Mouse (Mus musculus) thymus, adult 2 months (tissue): ENCODE measurements at regions not wholly inside any gene's neighbourhood (a gene's known extent, or its start where the extent isn't known, plus 50 kb on each side); places are given as distances from the start of the nearest gene placed in this dataset.

Source experiments
- DNase-seq: peaks from one replicate; pipeline ENCODE4 v3.0.0; 2021
- H3K27ac ChIP-seq: fragments of 200-500 bp; 2 replicates; pipeline ENCODE4 v1.5.1; 2012; ENCODE audit warnings: low read length, control low read depth; ENCODE audit not compliant: control insufficient read depth, insufficient read depth
- H3K27me3 ChIP-seq: fragments of 200-500 bp; 2 replicates; pipeline ENCODE4 v1.6.1; 2012; ENCODE audit warnings: mild to moderate bottlenecking, low read length, moderate library complexity, mixed read lengths; ENCODE audit not compliant: control insufficient read depth, insufficient read depth
- H3K36me3 ChIP-seq: fragments of 200-500 bp; 2 replicates; pipeline ENCODE4 v1.6.1; 2012; ENCODE audit warnings: mild to moderate bottlenecking, low read length, moderate library complexity; ENCODE audit not compliant: control insufficient read depth, insufficient read depth
- H3K4me1 ChIP-seq: fragments of 200-500 bp; replicated peaks from 2 replicates; pipeline ENCODE4 v1.6.1; 2012; ENCODE audit warnings: low read length; ENCODE audit not compliant: control insufficient read depth, insufficient read depth
- H3K4me3 ChIP-seq: fragments of 200-500 bp; 2 replicates; pipeline ENCODE4 v1.5.1; 2012; ENCODE audit warnings: mild to moderate bottlenecking, low read length, control low read depth, moderate library complexity; ENCODE audit not compliant: control insufficient read depth, insufficient read depth
- CTCF ChIP-seq: fragments of 200-500 bp; IDR thresholded peaks from 2 replicates; pipeline ENCODE4 v1.5.1; 2012; ENCODE audit warnings: mild to moderate bottlenecking, control low read depth, low read length, moderate library complexity, borderline replicate concordance; ENCODE audit not compliant: control insufficient read depth, poor library complexity, insufficient read depth; ENCODE audit errors: extremely low read depth
- POLR2A ChIP-seq: fragments of 200-500 bp; IDR thresholded peaks from 2 replicates; pipeline ENCODE4 v1.6.1; 2012; ENCODE audit warnings: mild to moderate bottlenecking, low read length, control low read depth, moderate library complexity; ENCODE audit not compliant: control insufficient read depth, poor library complexity, insufficient read depth; ENCODE audit errors: extremely low read depth
- WGBS: fragments of 180-500 bp; shearing (Covaris S2); methylation state at CpG from one replicate; pipeline ENCODE4 v1.1.7; 2018; 5-methylcytosine and 5-hydroxymethylcytosine counted together

GRCm38 (mm10) chr14:24959401-24959800 is 472.5 kb downstream of the Rps24 start:
- no peak for TF ChIP-seq POLR2A
- no peak for TF ChIP-seq CTCF
- H3K27ac ChIP-seq: no peak overlapping the region
- DNase-seq: no peak
- 92% methylated on average over 1 of the region's 1 CpGs for WGBS
- H3K27me3 ChIP-seq: no peaks in the 10 kb centered on the region
- H3K4me3 ChIP-seq: no peak overlapping the region
- no peaks in the 10 kb centered on the region for H3K36me3 ChIP-seq
- H3K4me1 ChIP-seq: peaks cover 5% of the 10 kb centered on the region; the same call in 1 of the 2 replicates

DNA sequence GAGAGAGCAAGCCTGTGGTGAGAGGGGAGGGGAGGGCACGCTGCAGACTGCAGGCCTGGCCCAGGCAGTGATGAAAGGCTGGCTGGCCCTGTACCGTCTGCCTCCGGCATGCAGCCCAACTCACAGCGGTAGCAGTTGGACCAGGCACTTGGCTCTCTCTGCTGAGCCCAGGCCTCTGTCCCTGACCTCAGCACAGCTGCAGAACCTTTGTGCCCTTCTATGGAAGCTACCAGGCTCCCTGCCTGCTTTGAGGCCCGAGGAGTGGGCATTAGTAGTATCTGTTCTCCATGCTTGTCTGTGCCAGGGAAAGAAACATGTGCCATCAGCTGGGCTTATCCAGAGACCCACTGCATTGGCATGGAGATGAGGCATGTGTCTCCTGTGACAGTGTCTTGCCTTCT is 473.2 kb downstream of the Rps24 start:
- TF ChIP-seq POLR2A: no peak
- no peak for TF ChIP-seq CTCF
- H3K36me3 ChIP-seq: no peaks in the 10 kb centered on the region
- 70% methylated on average over 5 of the region's 5 CpGs for WGBS
- no peaks in the 10 kb centered on the region for H3K27me3 ChIP-seq
- H3K4me1 ChIP-seq: peaks cover 5% of the 10 kb centered on the region; the same call in 1 of the 2 replicates
- no peak for DNase-seq
- no peak overlapping the region for H3K27ac ChIP-seq
- no peak overlapping the region for H3K4me3 ChIP-seq

DNA sequence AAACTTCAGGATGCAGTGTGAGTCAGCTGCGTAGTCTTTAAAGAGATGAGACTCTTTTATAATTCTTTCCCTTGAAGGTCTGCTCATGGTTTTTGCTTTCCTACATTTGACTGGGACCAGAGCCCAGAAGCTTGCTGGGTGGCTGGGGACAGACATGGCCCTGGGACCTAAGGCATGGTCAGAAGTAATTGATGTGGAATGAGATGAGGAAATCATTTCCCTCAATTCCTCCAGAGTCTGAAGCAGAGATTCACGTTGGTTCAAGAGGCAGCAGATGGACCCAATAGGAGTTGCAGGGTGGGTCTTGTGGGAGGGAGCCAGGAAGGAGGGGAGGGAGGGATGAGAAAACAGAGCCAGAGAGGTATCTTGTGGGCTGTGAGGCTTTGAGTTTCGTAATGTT is 473.9 kb downstream of the Rps24 start:
- no peak for DNase-seq
- Histone ChIP-seq H3K27me3 (no peaks in the 10 kb centered on the region), H3K36me3 (no peaks in the 10 kb centered on the region), H3K4me3 (no peak overlapping the region), H3K27ac (no peak overlapping the region), H3K4me1 (peaks cover 5% of the 10 kb centered on the region; the same call in 1 of the 2 replicates)
- no peak for TF ChIP-seq CTCF
- WGBS: 88% methylated on average over 3 of the region's 3 CpGs

GRCm38 (mm10) chr14:24961721-24962120 is 474.8 kb downstream of the Rps24 start:
- no peak overlapping the region for H3K27ac ChIP-seq

GRCm38 (mm10) chr14:24969584-24969983 is 482.7 kb downstream of the Rps24 start:
- WGBS: 84% methylated on average over 2 of the region's 2 CpGs
- Histone ChIP-seq H3K4me3 (no peak overlapping the region), H3K27ac (no peak overlapping the region), H3K27me3 (no peaks in the 10 kb centered on the region), H3K4me1 (no peaks in the 10 kb centered on the region), H3K36me3 (no peaks in the 10 kb centered on the region)
- TF ChIP-seq POLR2A (no peak), CTCF (no peak)
- no peak for DNase-seq

More at GRCm38 (mm10) chr14:24961721-24962120, 474.8 kb downstream of the Rps24 start:
- WGBS: 90% methylated on average over 3 of the region's 3 CpGs
- TF ChIP-seq CTCF: no peak
- TF ChIP-seq POLR2A: no peak
- H3K27me3 ChIP-seq: no peaks in the 10 kb centered on the region
- no peak for DNase-seq
- H3K4me1 ChIP-seq: peaks cover 2% of the 10 kb centered on the region; the same call in 1 of the 2 replicates
- no peaks in the 10 kb centered on the region for H3K36me3 ChIP-seq
- H3K4me3 ChIP-seq: no peak overlapping the region

DNA sequence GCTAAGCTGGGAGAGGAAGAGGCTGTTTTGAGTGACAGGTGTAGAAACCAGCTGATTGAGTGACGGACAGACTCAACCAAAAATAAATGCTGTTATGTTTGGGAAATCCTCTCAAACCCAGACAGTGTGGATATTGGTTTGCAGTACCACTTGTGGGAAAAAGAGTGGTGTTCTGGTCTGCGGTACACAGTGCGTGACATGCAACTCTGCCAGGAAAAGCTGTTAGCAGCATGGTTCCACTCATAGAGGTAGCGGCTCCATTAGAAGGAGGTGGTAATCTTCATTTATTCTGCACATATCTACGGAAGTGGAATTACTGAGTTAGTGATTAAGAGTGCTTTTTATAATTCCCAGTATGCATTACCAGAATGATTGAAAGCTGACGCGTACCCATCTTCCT is 485.4 kb downstream of the Rps24 start:
- Histone ChIP-seq H3K27ac (no peak overlapping the region), H3K4me1 (no peaks in the 10 kb centered on the region), H3K36me3 (no peaks in the 10 kb centered on the region), H3K27me3 (no peaks in the 10 kb centered on the region), H3K4me3 (no peak overlapping the region)
- 98% methylated on average over 7 of the region's 7 CpGs for WGBS
- no peak for TF ChIP-seq CTCF
- no peak for TF ChIP-seq POLR2A
- DNase-seq: no peak

DNA sequence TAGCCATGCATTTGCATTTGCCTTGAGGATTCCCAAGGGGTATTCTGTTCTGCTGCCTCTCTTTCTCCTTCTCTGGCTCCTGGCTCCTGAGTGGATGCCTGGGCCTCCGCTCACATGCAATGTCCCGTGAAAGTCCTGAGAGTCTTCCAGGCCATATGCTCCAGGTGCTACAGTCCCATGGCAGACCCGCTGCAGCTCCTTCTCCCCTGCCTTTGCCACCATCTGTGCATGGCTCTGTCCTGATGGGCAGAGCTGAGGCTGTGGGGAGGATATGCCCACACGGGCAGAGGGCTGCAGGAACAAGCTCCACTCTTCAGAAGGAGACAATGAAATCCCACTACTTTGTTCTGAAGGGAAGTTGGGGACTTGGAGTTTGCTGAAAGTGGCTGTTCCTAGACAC is 485.9 kb upstream of the Zmiz1 start:
- 91% methylated on average over 4 of the region's 4 CpGs for WGBS

More for the DNA sequence above, 485.9 kb upstream of the Zmiz1 start:
- DNase-seq: no peak
- H3K27ac ChIP-seq: no peak overlapping the region
- no peak overlapping the region for H3K4me3 ChIP-seq
- H3K4me1 ChIP-seq: no peaks in the 10 kb centered on the region
- H3K36me3 ChIP-seq: no peaks in the 10 kb centered on the region
- H3K27me3 ChIP-seq: no peaks in the 10 kb centered on the region
- no peak for TF ChIP-seq POLR2A
- no peak for TF ChIP-seq CTCF
